Mouse (Mus musculus): ENCODE measurements around the gene Mapk8ip1. TPM values are rescaled to one million over a fixed set of nuclear protein-coding genes. Genes with fewer than 3 reads are reported as not detected.

Mapk8ip1 gene
- polyA plus RNA-seq, 1 experiment from 2014 or later = 27.6 TPM

- peaks cover 36% of the 10 kb centered on the region for H3K4me1 ChIP-seq
- H3K27me3 ChIP-seq = no peaks in the 10 kb centered on the region
- H3K36me3 ChIP-seq = peaks cover 53% of the 10 kb centered on the region
- H3K4me3 ChIP-seq = no peak overlapping the region
- ATAC-seq (ENCODE audit: low FRiP score, low read depth) = no peak
- H3K4me2 ChIP-seq (replicated peaks) = no peak overlapping the region
- 89% methylated on average over 30 of the region's 30 CpGs for WGBS
- H3K9me3 ChIP-seq = no peaks in the 10 kb centered on the region
- no peak overlapping the region for H3K27ac ChIP-seq
- H3K9ac ChIP-seq = no peak overlapping the region
These were observed 14.1 kb downstream of the Mapk8ip1 start for GRCm38 (mm10) chr2:92386821-92387570.

DNA sequence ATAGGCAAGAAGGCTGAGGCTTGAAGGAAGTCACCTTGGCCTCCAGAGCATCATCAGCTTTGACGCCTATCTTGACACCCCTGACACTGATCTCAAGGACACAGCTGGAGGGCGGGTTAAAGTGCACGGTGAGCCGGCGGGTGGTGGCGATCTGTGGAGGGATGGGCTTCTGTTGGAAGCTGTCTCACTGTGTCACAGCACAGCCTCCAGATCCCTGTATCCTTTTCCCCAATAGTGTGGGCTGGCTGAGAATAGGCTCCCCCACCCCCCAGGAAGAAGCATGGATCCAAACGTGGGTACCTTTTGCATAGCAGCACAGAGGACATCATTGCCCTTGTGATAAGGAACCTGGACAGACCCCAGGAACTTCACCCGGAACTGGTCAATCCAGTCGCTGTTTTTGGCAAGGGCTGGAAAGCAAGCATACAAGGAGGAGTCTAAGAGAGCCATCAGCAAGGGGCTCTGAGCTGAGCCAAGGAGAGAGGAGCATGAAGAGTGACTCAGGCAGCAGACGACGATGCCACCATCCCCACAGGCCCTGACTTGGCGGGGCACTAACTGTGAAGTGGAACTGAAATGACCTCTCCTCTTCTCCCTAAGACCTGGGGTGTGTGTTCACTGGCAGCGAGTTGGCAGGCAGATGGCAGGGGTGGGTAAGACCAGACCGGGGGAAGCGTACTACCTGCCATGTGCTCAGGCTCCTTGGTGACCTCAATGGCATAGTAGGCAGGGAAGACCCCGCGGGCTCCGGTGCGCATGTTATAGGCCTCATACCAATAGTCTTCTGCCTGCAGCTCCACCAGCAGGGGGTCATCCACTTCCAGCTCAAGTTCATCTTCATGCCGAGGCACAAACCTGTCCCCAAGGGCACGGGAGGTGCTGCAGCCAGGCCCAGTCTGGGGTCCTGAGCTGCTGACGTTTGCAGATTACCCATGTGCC is 15.7 kb downstream of the Mapk8ip1 start:
- Histone ChIP-seq H3K4me3 (no peak overlapping the region), H3K4me2 (replicated peaks) (no peak overlapping the region), H3K9ac (no peak overlapping the region), H3K9me3 (no peaks in the 10 kb centered on the region), H3K27ac (no peak overlapping the region), H3K36me3 (peaks cover 69% of the 10 kb centered on the region), H3K4me1 (peaks cover 22% of the 10 kb centered on the region), H3K27me3 (no peaks in the 10 kb centered on the region)
- no peak for ATAC-seq (ENCODE audit: low FRiP score, low read depth)
- WGBS = 84% methylated on average over 22 of the region's 22 CpGs

- WGBS = 80% methylated on average over 4 of the region's 4 CpGs
- H3K36me3 ChIP-seq = peaks cover 82% of the 10 kb centered on the region
- no peak for ATAC-seq (ENCODE audit: low FRiP score, low read depth)
These were observed 17.0 kb downstream of the Mapk8ip1 start for GRCm38 (mm10) chr2:92384101-92384500.

GRCm38 (mm10) chr2:92382759-92383158 is 18.3 kb downstream of the Mapk8ip1 start:
- peaks cover 94% of the 10 kb centered on the region for H3K36me3 ChIP-seq
- peaks cover 3% of the 10 kb centered on the region; the same call in 1 of the 2 replicates for H3K4me1 ChIP-seq
- no peak overlapping the region for H3K9ac ChIP-seq
- no peak overlapping the region for H3K4me2 ChIP-seq (replicated peaks)
- no peak for ATAC-seq (ENCODE audit: low FRiP score, low read depth)
- H3K27ac ChIP-seq = no peak overlapping the region
- H3K9me3 ChIP-seq = no peaks in the 10 kb centered on the region
- WGBS = 83% methylated on average over 4 of the region's 4 CpGs
- H3K4me3 ChIP-seq = no peak overlapping the region
- H3K27me3 ChIP-seq = no peaks in the 10 kb centered on the region

More at GRCm38 (mm10) chr2:92384101-92384500, 17.0 kb downstream of the Mapk8ip1 start:
- Histone ChIP-seq H3K4me2 (replicated peaks) (no peak overlapping the region), H3K9me3 (no peaks in the 10 kb centered on the region), H3K27me3 (no peaks in the 10 kb centered on the region), H3K4me3 (no peak overlapping the region), H3K4me1 (peaks cover 14% of the 10 kb centered on the region), H3K27ac (no peak overlapping the region), H3K9ac (no peak overlapping the region)

DNA sequence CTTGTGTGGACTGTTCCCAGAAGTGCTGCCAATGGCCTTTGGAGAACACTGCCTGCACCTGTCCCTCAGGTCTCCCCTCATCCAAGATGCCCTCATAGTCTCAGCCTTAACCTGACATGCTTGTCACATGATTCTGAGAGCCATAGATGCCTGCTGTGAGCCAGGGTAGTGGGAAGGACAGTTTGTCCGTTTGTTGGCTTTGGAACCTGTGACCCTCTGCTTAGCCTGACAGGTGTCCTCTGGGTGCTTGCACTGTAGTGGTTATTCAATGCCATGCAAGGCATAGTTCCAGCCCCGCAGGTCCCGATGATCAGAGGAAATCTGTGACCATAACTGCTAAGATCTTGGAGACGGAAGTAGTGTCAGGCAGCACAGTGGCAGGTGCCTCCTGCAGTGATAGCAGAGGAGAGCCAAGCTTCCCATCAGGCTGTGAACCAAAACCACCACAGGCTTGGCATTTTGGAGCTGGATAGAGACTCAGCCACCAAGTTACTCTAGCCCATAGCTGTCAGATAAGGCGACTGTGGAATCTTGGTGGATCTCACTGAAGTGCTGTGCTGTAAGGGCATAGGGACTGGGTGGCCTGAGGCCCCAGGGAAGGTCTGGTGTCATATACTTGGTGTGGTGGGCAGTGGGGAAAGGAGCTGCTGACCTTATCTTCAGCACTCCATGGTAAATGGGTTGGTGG is 19.0 kb downstream of the Mapk8ip1 start, which contains the start of gene 1700029I15Rik:
TSS of gene 1700029I15Rik (plus strand) at position 638 of the 688 bp plus-strand sequence.
- Histone ChIP-seq H3K36me3 (peaks cover 90% of the 10 kb centered on the region), H3K4me2 (replicated peaks) (no peak within 1 kb of the TSS), H3K4me3 (no peak within 1 kb of the TSS), H3K9ac (no peak within 1 kb of the TSS), H3K9me3 (no peaks in the 10 kb centered on the region), H3K27me3 (no peaks in the 10 kb centered on the region), H3K27ac (no peak within 1 kb of the TSS), H3K4me1 (no peaks in the 10 kb centered on the region)
- ATAC-seq (ENCODE audit: low FRiP score, low read depth) = no peak
- 78% methylated on average over 5 of the region's 5 CpGs for WGBS

DNA sequence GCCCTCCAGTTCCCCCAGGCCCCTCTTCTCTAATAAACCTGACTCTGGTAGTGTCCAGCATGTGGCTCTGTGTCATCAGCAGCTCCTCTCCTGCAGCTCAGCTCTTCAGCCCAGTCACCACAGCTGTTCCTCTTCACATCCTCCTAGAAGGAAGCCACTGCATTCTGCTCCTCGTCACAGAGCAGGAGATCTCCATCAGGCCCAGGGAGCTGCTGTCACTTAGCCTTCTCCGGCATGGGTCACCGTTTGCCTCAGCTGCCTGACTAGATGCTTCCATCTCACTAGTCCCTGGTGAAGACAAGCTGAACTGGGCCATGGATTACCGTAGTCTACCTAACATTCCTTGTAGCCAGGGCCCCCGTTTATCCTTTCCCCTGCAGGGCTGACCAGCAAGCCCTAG is 19.9 kb downstream of the Mapk8ip1 start:
- no peak for ATAC-seq (ENCODE audit: low FRiP score, low read depth)
- H3K4me1 ChIP-seq = peaks cover 4% of the 10 kb centered on the region
- H3K27ac ChIP-seq = no peak overlapping the region
- no peaks in the 10 kb centered on the region for H3K27me3 ChIP-seq
- WGBS = 84% methylated on average over 5 of the region's 5 CpGs
- H3K9me3 ChIP-seq = no peaks in the 10 kb centered on the region
- H3K4me3 ChIP-seq = no peak overlapping the region
- no peak overlapping the region for H3K9ac ChIP-seq
- no peak overlapping the region for H3K4me2 ChIP-seq (replicated peaks)
- peaks cover 81% of the 10 kb centered on the region for H3K36me3 ChIP-seq

DNA sequence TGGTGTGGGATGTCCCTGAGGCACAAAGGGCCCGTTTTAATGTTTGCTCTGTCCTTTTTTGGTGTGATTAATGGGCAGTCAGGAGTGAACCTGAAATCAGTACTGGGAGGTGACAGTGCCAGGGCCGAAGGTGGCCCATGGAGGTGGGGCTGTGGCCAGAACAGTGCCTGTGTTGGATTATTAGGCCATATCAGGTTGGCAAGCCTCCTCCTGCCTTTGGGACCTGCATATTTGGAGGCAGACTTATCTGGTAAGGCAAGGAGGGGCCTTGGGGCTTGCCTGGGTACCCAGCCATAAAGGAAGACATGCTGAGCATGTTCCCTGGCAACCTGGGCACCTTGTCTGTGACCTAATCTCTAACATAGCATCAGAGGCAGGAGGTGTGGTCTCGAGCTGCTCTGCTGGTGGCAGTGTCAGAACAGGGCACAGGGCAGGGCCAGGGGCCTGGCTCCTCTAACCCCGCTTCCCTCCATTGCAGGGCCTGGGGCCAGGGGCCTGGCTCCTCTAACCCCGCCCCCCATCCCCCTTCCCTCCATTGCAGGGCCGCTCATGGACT is 20.5 kb downstream of the Mapk8ip1 start:
- no peak for ATAC-seq (ENCODE audit: low FRiP score, low read depth)
- Histone ChIP-seq H3K27ac (no peak overlapping the region), H3K4me2 (replicated peaks) (no peak overlapping the region), H3K36me3 (peaks cover 75% of the 10 kb centered on the region), H3K27me3 (no peaks in the 10 kb centered on the region), H3K9ac (no peak overlapping the region), H3K4me3 (no peak overlapping the region), H3K9me3 (no peaks in the 10 kb centered on the region), H3K4me1 (peaks cover 10% of the 10 kb centered on the region)
- 73% methylated on average over 6 of the region's 6 CpGs for WGBS

DNA sequence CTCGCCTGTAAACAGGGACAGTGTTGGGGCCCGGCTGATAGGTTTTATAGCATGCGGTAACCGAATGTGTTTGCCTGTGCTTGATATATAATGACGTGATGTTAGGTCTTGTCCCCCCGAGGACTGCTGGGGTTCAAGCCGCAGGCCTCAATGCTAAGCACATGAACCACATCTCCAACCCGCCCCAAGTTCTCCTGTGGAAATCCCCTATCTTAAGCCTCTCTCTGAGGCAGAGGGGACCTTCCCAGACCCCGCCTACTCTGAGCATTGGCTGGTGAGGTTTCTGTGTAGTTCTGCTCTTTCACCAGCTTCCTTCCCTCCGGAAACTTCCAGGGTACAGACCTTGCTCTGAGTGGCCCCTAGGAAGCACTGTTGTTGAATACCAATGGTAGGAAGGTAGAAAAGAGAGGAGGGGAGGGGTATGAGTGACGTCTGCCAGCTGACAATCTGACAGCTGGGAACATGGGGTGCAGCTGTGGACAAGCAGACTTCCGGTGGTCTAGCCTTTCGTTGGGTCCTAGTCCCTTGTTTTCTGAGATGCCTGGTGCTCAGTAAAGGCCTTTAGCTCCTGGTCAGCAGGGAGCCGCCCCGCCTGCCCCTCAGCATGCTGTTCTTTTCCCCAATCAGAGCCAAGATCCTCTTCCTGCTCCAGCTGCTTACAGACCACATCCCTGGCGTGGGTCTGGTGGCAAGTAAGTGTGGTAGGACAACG is 21.1 kb downstream of the Mapk8ip1 start:
- Histone ChIP-seq H3K9ac (no peak overlapping the region), H3K9me3 (no peaks in the 10 kb centered on the region), H3K27ac (no peak overlapping the region), H3K4me3 (no peak overlapping the region), H3K36me3 (peaks cover 69% of the 10 kb centered on the region), H3K27me3 (no peaks in the 10 kb centered on the region), H3K4me2 (replicated peaks) (no peak overlapping the region), H3K4me1 (peaks cover 10% of the 10 kb centered on the region)
- WGBS = 75% methylated on average over 17 of the region's 17 CpGs
- no peak for ATAC-seq (ENCODE audit: low FRiP score, low read depth)

GRCm38 (mm10) chr2:92377320-92377719 is 23.7 kb downstream of the Mapk8ip1 start:
- Histone ChIP-seq H3K4me3 (no peak overlapping the region), H3K4me2 (replicated peaks) (no peak overlapping the region), H3K27me3 (peaks cover 4% of the 10 kb centered on the region; the same call in 1 of the 2 replicates), H3K9ac (no peak overlapping the region), H3K4me1 (peaks cover 28% of the 10 kb centered on the region), H3K9me3 (no peaks in the 10 kb centered on the region), H3K36me3 (peaks cover 44% of the 10 kb centered on the region), H3K27ac (no peak overlapping the region)
- ATAC-seq (ENCODE audit: low FRiP score, low read depth) = no peak
- WGBS = 90% methylated on average over 7 of the region's 7 CpGs

GRCm38 (mm10) chr2:92376300-92376699 is 24.8 kb downstream of the Mapk8ip1 start:
- Histone ChIP-seq H3K9ac (peak overlapping the region; percentile 78), H3K4me3 (peak overlapping the region; percentile 80), H3K27me3 (peaks cover 14% of the 10 kb centered on the region), H3K4me1 (peaks cover 39% of the 10 kb centered on the region), H3K4me2 (replicated peaks) (peak overlapping the region; percentile 97), H3K9me3 (no peaks in the 10 kb centered on the region), H3K27ac (no peak overlapping the region), H3K36me3 (peaks cover 34% of the 10 kb centered on the region)
- 82% methylated on average over 6 of the region's 6 CpGs for WGBS
- ATAC-seq (ENCODE audit: low FRiP score, low read depth) = no peak

GRCm38 (mm10) chr2:92375788-92376187 is 25.3 kb downstream of the Mapk8ip1 start:
- WGBS = 12% methylated on average over 10 of the region's 10 CpGs
- Histone ChIP-seq H3K4me1 (peaks cover 44% of the 10 kb centered on the region), H3K4me3 (peak overlapping the region; percentile 80), H3K9ac (peak overlapping the region; percentile 78), H3K4me2 (replicated peaks) (peak overlapping the region; percentile 97), H3K36me3 (peaks cover 29% of the 10 kb centered on the region), H3K27me3 (peaks cover 19% of the 10 kb centered on the region), H3K27ac (no peak overlapping the region), H3K9me3 (no peaks in the 10 kb centered on the region)
- no peak for ATAC-seq (ENCODE audit: low FRiP score, low read depth)
